Mouse (Mus musculus) hindbrain, postnatal 0 days (tissue): ENCODE results near the gene Ccnc. TPM values are rescaled to one million over a fixed set of nuclear protein-coding genes. Genes with fewer than 3 reads are reported as not detected.
"Not testable (repeated sequence)": the region's sequence is repeated elsewhere in the genome, so short reads cannot be mapped to it uniquely, and the experiment has no call there.

Experiments
- ATAC-seq: fragments of 200-750 bp; cut with Nextera tagmentation; 2 replicates; pipeline ENCODE4 v1.8.0; 2017; ENCODE audit warnings: mild to moderate bottlenecking, moderate TSS enrichment, moderate library complexity
- DNase-seq: peaks from one replicate; pipeline ENCODE4 v3.0.0-alpha.2; 2015; ENCODE audit warnings: low spot score
- H3K27ac ChIP-seq: fragments of 300-500 bp; sonication (generic); 2 replicates; pipeline ENCODE4 v1.5.1; 2014; ENCODE audit warnings: mild to moderate bottlenecking
- H3K27me3 ChIP-seq: fragments of 300-500 bp; sonication (generic); 2 replicates; pipeline ENCODE4 v1.6.1; 2014; ENCODE audit warnings: low read length, mixed read lengths; ENCODE audit not compliant: insufficient read depth
- H3K36me3 ChIP-seq: fragments of 300-500 bp; sonication (generic); 2 replicates; pipeline ENCODE4 v1.6.1; 2014; ENCODE audit warnings: low read length, mixed read lengths; ENCODE audit not compliant: insufficient read depth
- H3K4me1 ChIP-seq: fragments of 300-500 bp; sonication (generic); 2 replicates; pipeline ENCODE4 v1.6.1; 2014; ENCODE audit warnings: antibody characterized with exemption, low read length, mixed read lengths; ENCODE audit not compliant: insufficient read depth
- H3K4me2 ChIP-seq: fragments of 300-500 bp; sonication (generic); 2 replicates; pipeline ENCODE4 v1.6.1; 2014; ENCODE audit warnings: low read depth, mild to moderate bottlenecking, low read length, moderate library complexity, mixed read lengths
- H3K4me3 ChIP-seq: fragments of 300-500 bp; sonication (generic); 2 replicates; pipeline ENCODE4 v1.5.1; 2014; ENCODE audit warnings: low read length
- H3K9ac ChIP-seq: fragments of 300-500 bp; sonication (generic); replicated peaks from 2 replicates; pipeline ENCODE4 v1.6.1; 2014; ENCODE audit warnings: mild to moderate bottlenecking, low read length, moderate library complexity, mixed read lengths
- H3K9me3 ChIP-seq: fragments of 300-500 bp; sonication (generic); 2 replicates; pipeline ENCODE4 v1.6.1; 2016; ENCODE audit warnings: low read length, mixed read lengths
- CTCF ChIP-seq: IDR thresholded peaks from 2 replicates; pipeline ENCODE4 v1.5.1; 2016; ENCODE audit warnings: antibody characterized with exemption, control low read depth, low read depth
- WGBS: fragments of 180-500 bp; shearing (Covaris S2); extraction: QIAGEN DNeasy Blood & Tissue Kit; methylation state at CpG from one replicate; pipeline ENCODE4 v1.1.7; 2014; 5-methylcytosine and 5-hydroxymethylcytosine counted together
- polyA plus RNA-seq: library from polyadenylated mRNA; unstranded; fragments of >200 nt; fragmentation: Nextera tagmentation; extraction: Ambion mirVana; gene quantifications from 2 replicates; pipeline ENCODE4 v1.2.1, GENCODE M21; 2015
- total RNA-seq: library from RNA; depleted of rRNA; stranded (reverse); fragments of >200 nt; gene quantifications from 2 replicates; pipeline ENCODE4 v1.2.3, GENCODE M21; 2014

The Ccnc gene
- total and polyA plus RNA-seq, 2 experiments from 2014 or later, result 28.0 to 60.7 TPM

- WGBS, result under 1% methylated on average over 22 of the region's 22 CpGs
- peak overlapping the region; percentile 92 for H3K27ac ChIP-seq
- peak overlapping the region; percentile 87 for H3K4me3 ChIP-seq
- TF ChIP-seq CTCF, result peak; percentile 77
- peak overlapping the region; percentile 80 for H3K9ac ChIP-seq
- H3K36me3 ChIP-seq, result no peaks in the 10 kb centered on the region
- H3K4me1 ChIP-seq, result peaks cover 5% of the 10 kb centered on the region; the same call in 1 of the 2 replicates
- ATAC-seq (peak; percentile 41; the same call in 1 of the 2 replicates), DNase-seq (peak; percentile 81)
- H3K4me2 ChIP-seq, result peak overlapping the region; percentile 72
- no peaks in the 10 kb centered on the region for H3K27me3 ChIP-seq
- no peaks in the 10 kb centered on the region for H3K9me3 ChIP-seq
These were observed 438 bp upstream of the Ccnc start for GRCm38 (mm10) chr4:21726912-21727614.

- no peaks in the 10 kb centered on the region for H3K27me3 ChIP-seq
- peak; percentile 45 for TF ChIP-seq CTCF
- H3K4me2 ChIP-seq, result no peak overlapping the region
- peaks cover 10% of the 10 kb centered on the region; the same call in 1 of the 2 replicates for H3K36me3 ChIP-seq
- H3K4me3 ChIP-seq, result no peak overlapping the region
- no peaks in the 10 kb centered on the region for H3K4me1 ChIP-seq
- 84% methylated on average over 4 of the region's 4 CpGs for WGBS
- DNase-seq, result no peak
- H3K9ac ChIP-seq, result no peak overlapping the region
- H3K27ac ChIP-seq, result no peak overlapping the region
- no peak for ATAC-seq
- no peaks in the 10 kb centered on the region for H3K9me3 ChIP-seq
These were observed 11.7 kb downstream of the Ccnc start for GRCm38 (mm10) chr4:21739169-21739568.

- not testable (repeated sequence) for H3K4me1 ChIP-seq, H3K4me2 ChIP-seq, H3K9me3 ChIP-seq, H3K36me3 ChIP-seq, DNase-seq, ATAC-seq, H3K9ac ChIP-seq, H3K27ac ChIP-seq, H3K27me3 ChIP-seq, H3K4me3 ChIP-seq
- 97% methylated on average over 8 of the region's 8 CpGs for WGBS
These were observed 16.6 kb downstream of the Ccnc start for GRCm38 (mm10) chr4:21744142-21744541.

DNA sequence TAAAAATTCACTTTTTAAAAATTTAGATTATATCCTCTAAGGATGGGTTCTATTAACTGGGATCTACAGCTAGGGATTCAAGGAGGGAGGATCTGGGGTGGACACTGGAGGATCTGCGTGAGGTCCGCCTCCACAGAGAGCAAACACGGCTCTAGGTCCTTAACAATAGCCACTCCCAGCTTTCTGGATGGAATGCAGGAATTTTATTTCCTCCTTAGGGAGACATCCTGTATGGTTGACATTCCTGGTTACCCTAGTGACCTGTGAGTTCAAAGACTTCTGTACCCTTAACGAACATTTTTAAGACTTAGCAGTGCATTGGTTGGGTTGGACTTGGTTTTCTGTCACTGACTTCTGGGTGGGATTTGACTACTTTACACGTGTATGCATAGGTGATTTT is 18.2 kb downstream of the Ccnc start:
- Histone ChIP-seq H3K4me3 (no peak overlapping the region), H3K36me3 (peaks cover 8% of the 10 kb centered on the region; the same call in 1 of the 2 replicates), H3K4me2 (no peak overlapping the region), H3K4me1 (no peaks in the 10 kb centered on the region), H3K27ac (no peak overlapping the region), H3K9me3 (no peaks in the 10 kb centered on the region), H3K9ac (no peak overlapping the region), H3K27me3 (no peaks in the 10 kb centered on the region)
- ATAC-seq (no peak), DNase-seq (no peak)
- no peak for TF ChIP-seq CTCF
- 81% methylated on average over 5 of the region's 5 CpGs for WGBS

DNA sequence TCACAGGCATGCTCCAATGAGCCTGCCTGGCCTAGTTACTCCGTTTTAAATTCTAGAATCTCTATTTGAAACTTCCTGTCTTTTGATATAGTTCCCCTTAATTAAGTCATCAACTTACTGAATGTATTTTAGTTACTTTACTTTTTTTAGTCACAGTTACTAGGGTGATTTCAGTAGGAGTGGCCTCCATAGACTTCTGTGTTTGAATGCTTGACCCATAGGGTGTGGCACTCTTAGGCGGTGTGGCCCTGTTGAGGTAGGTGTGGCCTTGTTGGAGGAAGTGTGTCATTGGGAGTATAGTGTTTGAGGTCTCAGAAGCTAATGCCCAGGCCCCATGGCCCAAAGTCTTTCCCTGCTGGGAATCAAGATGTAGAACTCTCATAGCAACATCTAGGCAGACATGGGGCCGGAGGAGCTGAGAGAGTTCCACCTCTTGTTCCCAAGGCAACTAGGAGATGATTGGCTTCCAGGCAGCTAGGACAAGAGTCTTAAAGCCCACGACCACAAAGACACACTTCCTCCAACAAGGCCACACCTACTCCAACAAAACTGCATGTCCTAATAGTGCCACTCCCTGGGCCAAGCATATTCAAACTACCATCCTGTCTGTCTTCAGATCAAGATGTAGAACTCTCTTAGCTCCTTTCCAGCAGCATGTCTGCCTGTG is 27.8 kb downstream of the Ccnc start:
- no peak for TF ChIP-seq CTCF

DNA sequence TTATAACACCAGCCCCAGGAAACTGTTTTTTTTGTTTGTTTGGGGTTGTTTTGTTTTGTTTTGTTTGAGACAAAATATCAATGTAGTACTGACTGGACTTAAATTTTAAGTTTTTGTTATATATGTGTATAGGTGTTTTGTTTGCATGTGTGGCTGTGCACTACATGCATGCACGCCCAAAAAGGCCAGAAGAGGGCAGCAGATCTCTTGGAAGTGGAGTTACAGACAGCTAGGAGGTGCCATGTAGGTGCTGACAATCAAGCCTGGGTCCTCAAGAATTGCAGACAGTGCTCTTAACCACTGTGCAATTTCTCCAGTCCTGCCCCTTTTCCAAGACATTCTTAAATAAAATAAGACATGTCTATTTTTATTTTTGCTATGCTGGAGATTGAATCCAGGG is 31.4 kb downstream of the Ccnc start:
- ATAC-seq (no peak), DNase-seq (no peak)
- 45% methylated on average over 1 of the region's 1 CpGs for WGBS
- H3K27me3 ChIP-seq, result no peaks in the 10 kb centered on the region
- H3K4me3 ChIP-seq, result no peak overlapping the region
- no peak overlapping the region for H3K4me2 ChIP-seq
- no peaks in the 10 kb centered on the region for H3K9me3 ChIP-seq
- no peak overlapping the region for H3K9ac ChIP-seq
- no peaks in the 10 kb centered on the region for H3K36me3 ChIP-seq
- no peak overlapping the region for H3K27ac ChIP-seq
- TF ChIP-seq CTCF, result peak; percentile 20; the same call in 1 of the 2 replicates
- no peaks in the 10 kb centered on the region for H3K4me1 ChIP-seq

More for the DNA sequence above, 27.8 kb downstream of the Ccnc start:
- H3K27ac ChIP-seq, result no peak overlapping the region
- no peaks in the 10 kb centered on the region for H3K36me3 ChIP-seq
- 72% methylated on average over 4 of the region's 4 CpGs for WGBS
- H3K27me3 ChIP-seq, result no peaks in the 10 kb centered on the region
- H3K4me2 ChIP-seq, result no peak overlapping the region
- H3K4me3 ChIP-seq, result no peak overlapping the region
- no peaks in the 10 kb centered on the region for H3K9me3 ChIP-seq
- ATAC-seq (no peak), DNase-seq (no peak)
- H3K4me1 ChIP-seq, result no peaks in the 10 kb centered on the region
- no peak overlapping the region for H3K9ac ChIP-seq
